Mouse (Mus musculus) embryonic fibroblast, embryonic 13.5 days (primary cell): Measurements from ENCODE around the gene Cand1.

Experiments used
- CTCF ChIP-seq: IDR thresholded peaks from 2 replicates; pipeline ENCODE4 v1.5.1; 2011; ENCODE audit warnings: mild to moderate bottlenecking, control low read depth, low read length, moderate library complexity, borderline replicate concordance; ENCODE audit not compliant: insufficient read depth
- POLR2A ChIP-seq: IDR thresholded peaks from 2 replicates; pipeline ENCODE4 v1.6.1; 2011; ENCODE audit warnings: low read depth, mild to moderate bottlenecking, control low read depth, low read length, moderate library complexity

DNA sequence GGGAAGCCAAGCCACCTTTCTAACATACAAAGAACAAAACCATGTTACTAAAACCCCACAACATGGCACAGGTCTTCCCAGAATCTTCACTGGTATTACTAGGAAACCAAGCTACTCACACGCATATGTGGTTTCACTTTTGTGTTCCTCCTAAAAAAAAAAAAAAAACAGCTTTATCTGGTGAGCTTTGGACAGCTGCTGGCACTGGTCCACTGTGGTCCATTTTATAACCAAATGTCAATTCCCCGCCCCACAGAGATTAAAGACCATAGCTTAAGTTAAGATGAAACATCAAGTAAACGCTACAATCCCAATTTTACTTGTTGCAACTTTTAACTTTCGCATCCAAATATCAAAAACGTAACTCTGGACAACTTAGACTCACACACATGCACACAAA, 40.0 kb downstream of the Cand1 start:
- TF ChIP-seq POLR2A = no peak
- TF ChIP-seq CTCF = no peak
